In genomic region chr5:113102455-113102854, GRCm38 (mm10) we compare ENCODE assay signal across 16 mouse cellular contexts. TPM values are rescaled to one million over a fixed set of nuclear protein-coding genes. Genes with fewer than 3 reads are reported as not detected.
DNase-seq lines count a peak whose midpoint lies in the region; ATAC-seq and TF ChIP-seq lines count a peak whose summit lies in the region.
"Had no signal": no experiment of that assay in that cellular context is flagged by ENCODE, and none has a peak within 500 bp of the region (broad histone marks: within the 10 kb centered on the region; RNA-seq: fewer than 3 reads in every experiment).

No protein-coding gene starts in this region.

- TF ChIP-seq CTCF in Patski (IDR thresholded peaks at IDR 0.05): no peak
- no peak for TF ChIP-seq CTCF in hindbrain, postnatal 0 days (IDR thresholded peaks at IDR 0.05; ENCODE audit: low read depth)

- intact Hi-C loops in heart, postnatal 36 days (cut with DNase I): no loop called here

- no peak overlapping the region for H3K4me3 ChIP-seq in heart, embryonic 12.5 days
- no peak overlapping the region for H3K4me3 ChIP-seq in hindbrain, postnatal 0 days (ENCODE audit: low read length)

- H3K27ac ChIP-seq in heart, embryonic 12.5 days (ENCODE audit: poor library complexity, severe bottlenecking): peak overlapping the region; percentile 62
- H3K27ac ChIP-seq in hindbrain, postnatal 0 days: no peak overlapping the region
- H3K27ac ChIP-seq: macrophage had no signal

- no peak overlapping the region for H3K9ac ChIP-seq in heart, embryonic 12.5 days
- no peak overlapping the region for H3K9ac ChIP-seq in hindbrain, postnatal 0 days (replicated peaks; ENCODE audit: low read length)

- no peaks in the 10 kb centered on the region for H3K9me3 ChIP-seq in heart, embryonic 12.5 days (replicated peaks)
- H3K9me3 ChIP-seq in hindbrain, postnatal 0 days (ENCODE audit: low read length): no peaks in the 10 kb centered on the region

- POLR2A ChIA-PET in Patski (lab: Charles Lee): no interaction called here

- no peak for DNase-seq in heart, postnatal 36 days
- peak; percentile 54 for DNase-seq in Patski (ENCODE audit: low read depth, low spot score)
- DNase-seq in adrenal gland, postnatal 25 days: peak; percentile 68
- DNase-seq in hindbrain, postnatal 0 days (ENCODE audit: low spot score): peak; percentile 49
- no peak for DNase-seq in cerebellum, postnatal 4 days (ENCODE audit: low spot score in 2 of 2)
- DNase-seq: cerebellum, postnatal 36 days; gastrocnemius, postnatal 36 days; left cerebral cortex, postnatal 4 days had no signal

- peaks cover 53% of the 10 kb centered on the region for H3K4me1 ChIP-seq in heart, embryonic 12.5 days (replicated peaks)
- H3K4me1 ChIP-seq in hindbrain, postnatal 0 days (ENCODE audit: insufficient read depth, low read length): no peaks in the 10 kb centered on the region; the same call in 1 of the 2 replicates

- CTCF ChIA-PET in Patski (lab: Charles Lee): interaction anchor here (0.8 to 7.2 kb wide), 4 partner anchors 34 to 124 kb away, joined by 3 to 83 read pairs (median 12); partner anchors contain the start of gene Tmem211

- H3K27me3 ChIP-seq in heart, embryonic 12.5 days (replicated peaks): no peaks in the 10 kb centered on the region
- H3K27me3 ChIP-seq in Patski: no peaks in the 10 kb centered on the region
- no peaks in the 10 kb centered on the region for H3K27me3 ChIP-seq in hindbrain, postnatal 0 days (ENCODE audit: insufficient read depth, low read length)

- in situ Hi-C loops in Patski (cut with MboI; ENCODE audit: low pct_unique_long_range_greater_than_20kb): no loop called here

- ATAC-seq in heart, embryonic 12.5 days (ENCODE audit: insufficient number of reproducible peaks, low FRiP score): peak; percentile 4; the same call in 1 of the 2 replicates
- ATAC-seq in Patski: no peak
- ATAC-seq in hindbrain, postnatal 0 days: peak; percentile 62
- no peak for ATAC-seq in megakaryocyte progenitor cell, adult 5-6 weeks (replicated peaks; ENCODE audit: poor library complexity)
- ATAC-seq: CD4-positive, CD25-positive, alpha-beta regulatory T cell, adult 4 months had no signal

- H3K4me2 ChIP-seq in heart, embryonic 12.5 days: no peak overlapping the region
- H3K4me2 ChIP-seq in hindbrain, postnatal 0 days (ENCODE audit: low read depth, low read length): no peak overlapping the region

- H3K36me3 ChIP-seq in heart, embryonic 12.5 days: peaks cover 32% of the 10 kb centered on the region
- H3K36me3 ChIP-seq in hindbrain, postnatal 0 days (ENCODE audit: insufficient read depth, low read length): peaks cover 1% of the 10 kb centered on the region; the same call in 1 of the 2 replicates

- 48% methylated on average over 7 of the region's 7 CpGs for WGBS in heart, embryonic 12.5 days
- WGBS in hindbrain, postnatal 0 days: 23% methylated on average over 7 of the region's 7 CpGs

RNA-seq across cellular contexts. Expression of gene Crybb3, which starts 21.1 kb away (rescaled TPM):
- polyA plus RNA-seq in heart, embryonic 12.5 days (2016; fragmentation: Nextera tagmentation; extraction: Ambion mirVana): 1.4 and 1.5 TPM in 2 replicates
- 1 to 10 TPM in 1 of 2 experiments, under 1 TPM in 1; 0.28 to 1.8 TPM for total RNA-seq in heart, postnatal 36 days (2021)
- polyA plus RNA-seq in Patski (2021): 1.1 TPM
- 0.70 TPM in 1 of 2 replicates, not detected in the other for total RNA-seq in adrenal gland, postnatal 25 days (2021)
- total RNA-seq in hindbrain, postnatal 0 days (2014; rRNA removed): 1.6 and 5.3 TPM in 2 replicates
- 2.3 and 2.6 TPM in 2 replicates for polyA plus RNA-seq in hindbrain, postnatal 0 days (2015; fragmentation: Nextera tagmentation; extraction: Ambion mirVana)
- not detected in 2 replicates for total RNA-seq in megakaryocyte progenitor cell, adult 5-6 weeks (2015)
- total RNA-seq in megakaryocyte progenitor cell, adult 5-6 weeks (2017): not detected in 2 replicates
- polyA plus RNA-seq: CD4-positive, CD25-positive, alpha-beta regulatory T cell, adult 4 months; liver, embryonic 16.5 days; macrophage had no signal

RNA-seq across cellular contexts. Expression of gene Crybb2, which starts 32.5 kb away (rescaled TPM):
- polyA plus RNA-seq in heart, embryonic 12.5 days (2016; fragmentation: Nextera tagmentation; extraction: Ambion mirVana): not detected in 2 replicates
- total RNA-seq in heart, postnatal 36 days (2021): not detected
- polyA plus RNA-seq in Patski (2021): not detected
- not detected in 2 replicates for total RNA-seq in adrenal gland, postnatal 25 days (2021)
- total RNA-seq in hindbrain, postnatal 0 days (2014; rRNA removed): not detected in 2 replicates
- not detected in 2 replicates for polyA plus RNA-seq in hindbrain, postnatal 0 days (2015; fragmentation: Nextera tagmentation; extraction: Ambion mirVana)
- not detected in 2 replicates for total RNA-seq in megakaryocyte progenitor cell, adult 5-6 weeks (2015)
- not detected in 2 replicates for total RNA-seq in megakaryocyte progenitor cell, adult 5-6 weeks (2017)
- total RNA-seq: gastrocnemius, postnatal 36 days; left cerebral cortex, postnatal 4 days had no signal
- polyA plus RNA-seq: CD4-positive, CD25-positive, alpha-beta regulatory T cell, adult 4 months; intestine, embryonic 14.5 days; liver, embryonic 16.5 days; macrophage; neural tube, embryonic 14.5 days; testis, adult 2 months had no signal

Comparison
In these comparisons a context has a peak if more than half of its experiments do, and no peak if none do; other contexts are left out.
1. ATAC-seq: peak in heart, embryonic 12.5 days (single experiment) and hindbrain, postnatal 0 days (single experiment); none in Patski (single experiment) and megakaryocyte progenitor cell, adult 5-6 weeks (single experiment).
2. DNase-seq: peak in Patski (single experiment), adrenal gland, postnatal 25 days (single experiment) and hindbrain, postnatal 0 days (single experiment); none in heart, postnatal 36 days (0 of 2) and cerebellum, postnatal 4 days (0 of 2).